Mouse (Mus musculus) small intestine, adult 2 months (tissue): ENCODE data around the gene Ccdc92b.

Experiments used
- CTCF ChIP-seq: fragments of 200-500 bp; IDR thresholded peaks from 2 replicates; pipeline ENCODE4 v1.5.1; 2012; ENCODE audit warnings: low read depth, mild to moderate bottlenecking, control low read depth, inconsistent platforms, low read length, moderate library complexity, mixed read lengths; ENCODE audit not compliant: insufficient replicate concordance, insufficient read length; ENCODE audit errors: extremely low read depth
- POLR2A ChIP-seq: fragments of 200-500 bp; IDR thresholded peaks from 2 replicates; pipeline ENCODE4 v1.6.1; 2012; ENCODE audit warnings: low read depth, mild to moderate bottlenecking, control low read depth, inconsistent platforms, low read length, moderate library complexity

DNA sequence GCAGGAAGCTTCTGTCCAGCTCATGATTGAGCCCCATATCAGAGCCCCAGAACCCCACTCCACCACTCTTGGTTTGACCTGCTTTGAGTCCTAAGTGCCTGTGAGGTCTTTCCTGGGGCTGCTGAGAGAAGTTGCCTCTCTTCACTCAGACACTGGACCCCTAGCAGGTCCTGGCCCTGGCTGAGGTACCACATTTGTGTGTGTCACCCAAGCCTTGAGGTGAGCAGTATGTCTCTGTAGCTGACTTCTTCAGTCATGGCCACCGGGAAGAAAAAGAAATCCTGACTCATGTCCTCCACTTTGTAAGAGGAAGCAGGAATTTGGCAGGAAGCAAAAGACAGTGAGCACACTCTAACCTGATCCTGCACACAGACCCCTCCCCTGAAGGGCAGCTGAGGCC, 20.2 kb downstream of the Ccdc92b start:
- TF ChIP-seq CTCF (no peak), POLR2A (no peak)
